Mouse (Mus musculus): ENCODE data around the gene Cyp4b1.

DNA sequence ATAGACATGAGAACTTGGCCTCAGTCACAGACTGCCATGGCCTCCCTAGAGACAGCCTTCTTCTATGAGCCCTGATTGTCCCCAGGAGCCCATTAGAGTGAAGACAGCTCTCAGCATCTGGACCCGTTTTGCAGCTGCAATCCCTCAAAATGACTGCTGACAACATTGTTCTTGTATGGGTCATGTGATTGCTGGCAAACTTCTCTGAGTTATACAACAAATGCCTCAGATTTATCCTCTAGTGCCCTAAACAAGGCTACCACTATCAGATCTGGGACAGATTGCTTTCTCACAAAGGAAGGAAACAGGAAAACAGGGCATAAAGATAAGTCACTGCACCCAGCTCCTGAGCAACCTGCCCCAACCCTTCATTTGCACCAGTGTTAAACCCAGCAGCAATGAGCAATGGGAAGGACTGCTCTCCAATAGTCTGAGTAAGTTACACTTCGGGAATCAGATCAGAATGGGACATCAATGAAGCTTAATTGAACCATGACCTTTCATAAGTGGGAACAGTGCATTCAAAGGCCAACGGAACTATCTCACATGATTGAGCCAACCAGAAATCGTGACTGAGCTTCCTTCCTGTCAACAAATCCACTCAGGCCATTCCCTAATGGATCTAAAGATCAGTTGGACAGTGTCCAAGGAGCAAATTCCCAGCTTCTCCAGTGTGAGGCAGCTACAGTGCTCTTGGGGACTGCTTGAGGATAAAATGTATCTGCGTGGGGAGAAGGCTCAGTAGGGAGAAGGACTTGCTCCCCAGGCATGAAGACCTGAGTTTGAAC, 4.4 kb downstream of the Cyp4b1 start:
- TF ChIP-seq EP300 (IDR thresholded peaks at IDR 0.05; ENCODE audit: low read depth) (no peak), CTCF (IDR thresholded peaks at IDR 0.05; ENCODE audit: low read depth) (no peak)

All from liver, embryonic 14.5 days (tissue).